Mouse (Mus musculus): ENCODE results near the gene Tyms. TPM values are rescaled to one million over a fixed set of nuclear protein-coding genes. Genes with fewer than 3 reads are reported as not detected.

The Tyms gene
- 3.7 and 4.1 TPM in 2 replicates for polyA plus RNA-seq (2021; fragmentation: Nextera tagmentation)
- long read RNA-seq, experiment 1, partial matches to known transcripts = 2 of 10 reads
- long read RNA-seq, experiment 1, other reads (novel, unspliced or antisense) = 4 of 10 reads
- long read RNA-seq, experiment 2, partial matches to known transcripts = 0 of 3 reads
- long read RNA-seq, experiment 2, other reads (novel, unspliced or antisense) = 1 of 3 reads

GRCm38 (mm10) chr5:30072825-30073821, at the start of gene Tyms:
TSS of gene Tyms (minus strand) at chr5:30073617.

GRCm38 (mm10) chr5:30105668-30106300, 32.4 kb upstream of the Tyms start, which contains the start of gene 3110082J24Rik:
TSS of gene 3110082J24Rik (minus strand) at chr5:30106086.

DNA sequence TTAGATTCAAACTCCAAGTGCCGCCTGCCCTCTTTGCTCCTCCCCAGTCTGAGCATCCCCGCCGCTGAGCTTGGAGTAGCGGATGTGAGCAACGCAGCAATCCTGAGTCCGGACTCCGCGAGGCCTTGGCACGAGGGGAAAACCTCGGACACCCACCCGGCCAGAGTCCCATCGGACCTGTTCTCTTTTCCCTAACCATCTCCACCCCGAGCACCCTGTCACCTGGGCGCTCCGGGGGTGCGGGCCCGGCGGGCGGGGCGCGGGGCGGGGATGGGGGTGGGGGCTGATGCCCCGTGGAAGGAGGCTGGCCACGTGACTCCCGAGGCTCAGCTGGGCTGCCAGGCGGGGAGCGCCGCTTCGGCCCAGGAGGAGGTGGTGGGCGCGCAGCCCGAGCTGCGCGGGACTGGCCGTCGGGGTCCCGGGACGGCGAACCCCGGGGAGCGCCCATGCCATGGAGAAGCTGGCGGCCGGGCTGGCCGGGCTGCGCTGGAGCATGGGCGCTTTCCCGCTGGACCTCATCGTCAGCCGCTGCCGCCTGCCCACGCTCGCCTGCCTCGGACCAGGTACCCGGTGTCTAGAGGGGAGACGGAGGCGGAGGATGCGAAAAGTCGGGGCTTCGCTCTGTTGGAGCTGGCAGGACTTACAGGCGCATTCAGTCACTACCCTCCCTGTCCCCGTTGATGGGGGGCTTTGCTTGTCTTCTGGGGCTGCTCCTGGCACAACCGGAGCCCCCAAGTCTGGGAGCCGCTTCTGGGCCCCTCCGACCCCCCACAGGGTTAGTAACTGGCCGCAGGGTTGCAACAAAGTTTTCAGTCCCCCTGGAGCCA, 31.6 kb upstream of the Tyms start, which contains the start of gene Garem2:
Gene Garem2, plus strand, starts transcription at position 321 of the 827 bp plus-strand sequence.

DNA sequence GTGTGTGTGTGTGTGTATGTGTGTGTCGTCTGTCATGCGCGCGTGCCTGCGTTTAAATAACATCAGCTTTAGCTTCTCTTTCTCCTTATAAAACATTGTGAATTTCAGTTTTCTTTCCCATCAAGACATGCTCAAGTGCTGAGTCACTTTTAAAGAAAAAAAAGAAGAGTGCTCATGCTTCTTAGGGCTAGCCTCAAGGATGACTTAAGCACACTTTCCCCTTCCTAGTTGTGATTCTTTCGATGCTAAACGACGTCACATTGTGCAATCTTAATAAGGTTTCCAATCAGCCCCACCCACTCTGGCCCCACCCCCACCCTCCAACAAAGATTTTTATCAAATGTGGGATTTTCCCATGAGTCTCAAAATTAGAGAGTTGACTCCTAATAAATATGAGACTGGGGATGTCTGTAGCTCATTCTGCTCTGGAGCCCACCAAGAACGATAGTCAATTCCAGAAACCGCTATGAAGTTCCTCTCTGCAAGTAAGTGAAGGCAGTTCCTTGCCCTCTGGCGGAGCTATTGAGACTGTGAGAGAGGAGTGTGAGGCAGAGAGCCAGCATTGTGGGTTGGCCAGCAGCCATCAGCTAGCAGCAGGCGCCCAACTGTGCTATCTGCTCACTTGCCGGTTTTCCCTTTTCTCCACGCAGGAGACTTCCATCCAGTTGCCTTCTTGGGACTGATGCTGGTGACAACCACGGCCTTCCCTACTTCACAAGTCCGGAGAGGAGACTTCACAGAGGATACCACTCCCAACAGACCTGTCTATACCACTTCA, 60.5 kb downstream of the Tyms start, which contains the start of gene Il6:
Gene Il6, plus strand, starts transcription at position 389 of the 778 bp plus-strand sequence.

Other genes starting within 250 kb of the Tyms start
- 0.11 TPM in 1 of 2 replicates, not detected in the other for gene Il6, start 60.5 kb downstream of the Tyms start, polyA plus RNA-seq (2021; fragmentation: Nextera tagmentation)
- gene Garem2, start 31.5 kb upstream of the Tyms start, polyA plus RNA-seq (2021; fragmentation: Nextera tagmentation) = 0.99 and 5.0 TPM in 2 replicates
- 0.93 and 6.4 TPM in 2 replicates for gene 3110082J24Rik, start 32.5 kb upstream of the Tyms start, polyA plus RNA-seq (2021; fragmentation: Nextera tagmentation)
- 36.1 and 43.7 TPM in 2 replicates for gene Hadha, start 81.5 kb upstream of the Tyms start, polyA plus RNA-seq (2021; fragmentation: Nextera tagmentation)
- 112 and 115 TPM in 2 replicates for gene Hadhb, start 81.6 kb upstream of the Tyms start, polyA plus RNA-seq (2021; fragmentation: Nextera tagmentation)
- not detected in 2 replicates for gene Adgrf3, start 132.1 kb upstream of the Tyms start, polyA plus RNA-seq (2021; fragmentation: Nextera tagmentation)
- 14.2 and 14.3 TPM in 2 replicates for gene Selenoi, start 159.0 kb upstream of the Tyms start, polyA plus RNA-seq (2021; fragmentation: Nextera tagmentation)
- gene Drc1, start 207.8 kb upstream of the Tyms start, polyA plus RNA-seq (2021; fragmentation: Nextera tagmentation) = 9.9 and 13.2 TPM in 2 replicates

All from left cerebral cortex, adult 6 months (tissue).